Mouse (Mus musculus): ENCODE measurements around the gene Arpc2.

Gene Arpc2

DNA sequence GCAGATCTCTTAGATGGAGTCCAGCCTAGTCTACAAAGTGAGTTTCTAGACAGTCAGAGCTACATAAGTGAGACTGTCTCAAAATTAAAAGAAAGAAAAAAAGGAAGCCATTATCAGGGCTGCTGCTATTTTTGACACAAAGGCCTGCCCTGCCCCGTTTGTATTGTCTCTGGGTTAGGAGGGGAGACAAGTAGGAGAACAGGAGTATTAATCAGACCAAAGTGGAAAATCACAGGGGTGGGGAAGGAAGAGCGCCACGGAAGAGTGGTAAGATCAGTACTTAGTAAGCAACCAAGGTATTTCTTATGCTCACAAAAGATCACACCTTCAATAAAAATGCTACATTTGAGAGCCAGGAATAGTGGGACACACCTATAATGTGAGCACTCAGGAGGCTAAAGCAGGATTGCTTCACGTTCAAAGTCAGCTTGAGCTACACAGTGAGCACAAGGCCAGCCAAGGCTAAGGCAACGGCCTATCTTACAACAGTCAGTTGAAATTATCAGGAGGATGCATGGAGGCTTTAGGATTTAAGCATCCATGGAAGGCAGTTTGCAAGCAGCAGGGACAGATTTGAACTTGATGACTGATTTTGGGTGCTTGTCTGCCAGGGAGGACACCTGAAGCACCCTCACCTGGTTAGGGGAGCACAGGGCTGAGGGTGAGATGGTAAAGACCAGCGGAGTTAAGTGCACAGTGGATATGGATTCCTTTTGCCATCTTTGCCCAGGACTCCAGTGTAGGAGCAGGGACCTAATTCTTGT is 64.6 kb downstream of the Arpc2 start:
- DNase-seq (ENCODE audit: low read depth, low spot score): no peak

DNA sequence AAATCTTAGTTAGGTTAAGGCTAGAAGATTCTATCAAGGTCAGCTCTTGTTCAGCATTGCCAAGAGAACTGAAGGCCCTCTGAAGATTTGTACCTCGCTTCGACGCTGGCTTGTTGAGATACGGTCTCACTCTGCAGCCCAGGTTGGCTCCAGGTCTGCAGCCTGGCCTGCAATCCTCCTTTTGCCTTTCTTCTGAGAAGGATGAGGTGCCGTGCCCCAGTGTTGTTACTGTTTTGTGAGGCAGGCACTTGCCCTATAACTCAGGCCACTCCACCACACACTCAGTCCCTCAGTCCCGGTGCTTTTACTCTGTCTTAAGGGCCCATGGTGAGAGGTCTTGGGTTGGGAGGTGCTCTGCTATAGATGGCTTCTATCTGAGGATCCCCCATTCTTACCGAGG is 66.3 kb downstream of the Arpc2 start:
- DNase-seq (ENCODE audit: low read depth, low spot score): no peak

DNA sequence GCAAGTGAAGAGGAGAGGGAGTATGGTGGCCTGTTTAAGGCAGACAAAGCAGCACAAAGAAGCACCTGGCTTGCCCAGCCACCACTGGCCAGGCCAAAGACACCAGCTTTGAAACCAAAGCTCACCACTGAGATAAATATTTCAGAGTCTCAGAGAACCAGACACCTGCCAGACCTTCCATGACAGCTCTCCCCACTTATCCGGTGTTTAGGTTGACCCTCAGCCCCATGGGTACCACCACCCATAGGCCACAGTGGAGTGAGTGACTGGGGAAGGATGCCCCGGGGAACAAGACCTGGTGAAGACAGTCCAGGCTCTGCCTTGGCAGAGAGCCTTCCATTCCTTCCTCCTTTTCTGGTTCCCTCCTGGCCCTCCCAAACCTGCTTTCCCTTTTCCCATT is 67.0 kb downstream of the Arpc2 start:
- DNase-seq (ENCODE audit: low read depth, low spot score): no peak

DNA sequence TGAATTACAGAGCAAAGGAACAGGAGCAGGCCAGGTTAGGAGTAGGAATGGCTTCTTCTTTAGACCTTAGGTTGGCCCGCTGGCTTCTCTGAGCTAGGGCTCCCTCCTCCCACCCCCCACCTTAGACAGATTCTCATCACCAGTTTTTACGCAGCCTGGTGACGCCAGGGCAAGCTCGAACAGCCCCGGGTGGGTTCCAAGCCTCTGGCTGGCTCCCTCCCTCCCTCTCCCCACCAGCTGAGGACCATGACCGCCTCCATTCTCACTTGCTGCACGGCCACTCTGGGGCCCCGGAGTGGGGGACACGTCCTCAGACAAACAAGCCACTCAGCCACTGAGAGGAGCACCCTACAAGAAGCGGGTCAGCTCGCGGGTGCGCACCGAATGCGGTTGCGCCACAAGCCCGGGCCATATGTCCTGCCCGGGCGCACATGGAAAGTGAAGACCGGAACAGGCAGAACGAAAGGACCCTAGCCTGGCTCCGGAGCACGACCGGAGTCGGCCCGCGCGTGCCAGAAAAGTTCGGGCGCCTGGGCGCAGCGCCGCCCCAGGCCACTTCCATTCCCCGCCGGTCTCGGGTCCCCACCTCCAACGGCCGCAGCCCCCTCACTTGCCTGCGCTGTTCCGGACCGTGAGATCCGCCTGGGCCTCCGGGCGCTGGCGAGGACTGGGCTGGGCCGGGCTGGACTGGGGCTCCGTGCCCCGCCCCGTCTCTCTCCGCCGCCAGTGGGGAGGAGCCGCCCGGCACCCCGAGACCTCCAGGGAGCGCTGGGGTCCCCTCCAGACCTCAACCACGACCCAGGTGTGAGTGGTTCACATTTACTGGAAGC is 67.8 kb downstream of the Arpc2 start:
- no peak for DNase-seq (ENCODE audit: low read depth, low spot score)

GRCm38 (mm10) chr1:74304339-74304790 is 68.5 kb downstream of the Arpc2 start:
- DNase-seq (ENCODE audit: low read depth, low spot score): no peak

- DNase-seq (ENCODE audit: low read depth, low spot score): no peak
Observed at GRCm38 (mm10) chr1:74304946-74305345, 69.1 kb downstream of the Arpc2 start.

GRCm38 (mm10) chr1:74305522-74305921 is 69.6 kb downstream of the Arpc2 start, which contains the start of gene Tmbim1:
Gene Tmbim1 (minus strand): TSS chr1:74305622.
- DNase-seq (ENCODE audit: low read depth, low spot score): no peak

- no peak for DNase-seq (ENCODE audit: low read depth, low spot score)
Observed at GRCm38 (mm10) chr1:74307146-74307545, 71.3 kb downstream of the Arpc2 start.

GRCm38 (mm10) chr1:74308001-74308964 is 72.4 kb downstream of the Arpc2 start:
- DNase-seq (ENCODE audit: low read depth, low spot score): no peak

GRCm38 (mm10) chr1:74309767-74310166 is 73.9 kb downstream of the Arpc2 start:
- DNase-seq (ENCODE audit: low read depth, low spot score): no peak

DNA sequence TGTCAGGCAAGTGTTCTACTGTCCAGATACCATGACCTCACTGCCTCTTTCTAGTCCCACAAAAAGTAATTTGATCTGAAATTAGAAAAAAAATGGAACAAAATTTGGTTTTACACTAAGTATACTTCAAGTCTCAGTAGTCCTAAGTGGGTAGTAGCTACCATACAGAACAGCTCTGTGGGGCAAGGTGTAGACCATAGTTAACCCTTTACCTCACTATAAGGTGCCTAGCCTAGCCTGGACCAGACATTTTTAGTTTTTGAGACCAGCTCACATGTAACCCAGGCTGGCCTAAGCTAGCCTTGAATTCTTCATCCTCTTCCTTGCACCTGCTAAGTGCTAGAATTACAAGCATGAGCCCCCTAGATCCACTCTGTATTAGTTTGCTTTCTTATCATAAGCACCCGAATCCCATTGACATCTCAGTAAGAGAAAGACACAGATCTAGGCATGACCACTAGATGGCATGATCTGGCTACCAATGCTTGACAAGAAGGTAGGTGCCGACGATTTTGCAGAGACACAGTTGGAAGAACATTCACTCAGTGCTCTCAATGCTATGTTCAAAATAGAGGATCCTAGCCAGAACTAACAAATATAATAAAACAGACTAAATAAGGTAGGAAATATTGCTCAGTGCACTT is 77.3 kb downstream of the Arpc2 start:
- no peak for DNase-seq (ENCODE audit: low read depth, low spot score)

GRCm38 (mm10) chr1:74314796-74315195 is 78.9 kb downstream of the Arpc2 start:
- DNase-seq (ENCODE audit: low read depth, low spot score): no peak

- DNase-seq (ENCODE audit: low read depth, low spot score): no peak
Observed at GRCm38 (mm10) chr1:74316114-74316827, 80.4 kb downstream of the Arpc2 start.

All from WW6 (cell line).